Mouse (Mus musculus) MEL (cell line): ENCODE results near the gene Rgs12.

Experiments
- CHD1 ChIP-seq: IDR thresholded peaks from 2 replicates; pipeline ENCODE4 v1.6.1; 2012; ENCODE audit warnings: low read depth, mild to moderate bottlenecking, inconsistent platforms, low read length, improper control_type of control experiment
- CHD2 ChIP-seq: IDR thresholded peaks from 2 replicates; pipeline ENCODE4 v1.6.1; 2011; ENCODE audit warnings: low read length, improper control_type of control experiment
- CTCF ChIP-seq, 3 experiments: IDR thresholded peaks in 2 of 3; conservative IDR thresholded peaks in 1 of 3; 2 replicates each; pipeline ENCODE4 v1.5.1; 2011 to 2012; ENCODE audit warnings: low read length in 3 of 3, low read depth in 2 of 3, mild to moderate bottlenecking in 2 of 3, improper control_type of control experiment in 1 of 3, inconsistent platforms in 1 of 3, mixed read lengths in 1 of 3, moderate library complexity in 1 of 3; ENCODE audit not compliant: control insufficient read depth in 1 of 3, insufficient read depth in 1 of 3, poor library complexity in 1 of 3, severe bottlenecking in 1 of 3

- TF ChIP-seq CTCF (IDR thresholded peaks at IDR 0.05 in 2 of 3, conservative IDR thresholded peaks at IDR 0.05 in 1 of 3; ENCODE audit: control insufficient read depth in 1 of 3, insufficient read depth in 1 of 3, low read depth in 2 of 3, low read length in 3 of 3, poor library complexity in 1 of 3, severe bottlenecking in 1 of 3) (no peak), CHD1 (no peak), CHD2 (no peak)
Measured at GRCm38 (mm10) chr5:34943428-34943827, 5.8 kb upstream of the Rgs12 start.
